Mouse (Mus musculus) kidney, embryonic 15.5 days (tissue): ENCODE data around the gene Lrp8. TPM values are rescaled to one million over a fixed set of nuclear protein-coding genes. Genes with fewer than 3 reads are reported as not detected.
A peak's percentile ranks its signal among the peaks of the same experiment; 100 is the strongest.

Experiments
- ATAC-seq: fragments of 200-750 bp; cut with Nextera tagmentation; replicated peaks from 2 replicates; pipeline ENCODE4 v1.8.0; 2017; ENCODE audit warnings: moderate TSS enrichment; ENCODE audit not compliant: low FRiP score
- H3K27ac ChIP-seq: fragments of 300-500 bp; sonication (generic); 2 replicates; pipeline ENCODE4 v1.5.1; 2015; ENCODE audit warnings: mild to moderate bottlenecking, inconsistent platforms
- H3K27me3 ChIP-seq: fragments of 300-500 bp; sonication (generic); 2 replicates; pipeline ENCODE4 v1.6.1; 2015; ENCODE audit warnings: inconsistent platforms
- H3K36me3 ChIP-seq: fragments of 300-500 bp; sonication (generic); 2 replicates; pipeline ENCODE4 v1.6.1; 2015; ENCODE audit warnings: inconsistent platforms
- H3K4me1 ChIP-seq: fragments of 300-500 bp; sonication (generic); 2 replicates; pipeline ENCODE4 v1.6.1; 2015; ENCODE audit warnings: inconsistent platforms
- H3K4me2 ChIP-seq: fragments of 300-500 bp; sonication (generic); 2 replicates; pipeline ENCODE4 v1.6.1; 2015; ENCODE audit warnings: moderate library complexity, mild to moderate bottlenecking, inconsistent platforms
- H3K4me3 ChIP-seq: fragments of 300-500 bp; sonication (generic); replicated peaks from 2 replicates; pipeline ENCODE4 v1.5.1; 2015; ENCODE audit warnings: mild to moderate bottlenecking, inconsistent platforms
- H3K9ac ChIP-seq: fragments of 300-500 bp; sonication (generic); 2 replicates; pipeline ENCODE4 v1.6.1; 2015; ENCODE audit warnings: mild to moderate bottlenecking, inconsistent platforms
- H3K9me3 ChIP-seq: fragments of 300-500 bp; sonication (generic); replicated peaks from 2 replicates; pipeline ENCODE4 v1.6.1; 2016; ENCODE audit warnings: inconsistent platforms
- WGBS: fragments of 180-500 bp; shearing (Covaris S2); methylation state at CpG from one replicate; pipeline ENCODE4 v1.1.7; 2015; ENCODE audit warnings: mixed read lengths; 5-methylcytosine and 5-hydroxymethylcytosine counted together
- polyA plus RNA-seq: library from polyadenylated mRNA; unstranded; fragments of >200 nt; fragmentation: Nextera tagmentation; extraction: Ambion mirVana; gene quantifications from 2 replicates; pipeline ENCODE4 v1.2.1, GENCODE M21; 2015

The Lrp8 gene
- polyA plus RNA-seq, 1 experiment from 2014 or later, result 2.6 TPM

DNA sequence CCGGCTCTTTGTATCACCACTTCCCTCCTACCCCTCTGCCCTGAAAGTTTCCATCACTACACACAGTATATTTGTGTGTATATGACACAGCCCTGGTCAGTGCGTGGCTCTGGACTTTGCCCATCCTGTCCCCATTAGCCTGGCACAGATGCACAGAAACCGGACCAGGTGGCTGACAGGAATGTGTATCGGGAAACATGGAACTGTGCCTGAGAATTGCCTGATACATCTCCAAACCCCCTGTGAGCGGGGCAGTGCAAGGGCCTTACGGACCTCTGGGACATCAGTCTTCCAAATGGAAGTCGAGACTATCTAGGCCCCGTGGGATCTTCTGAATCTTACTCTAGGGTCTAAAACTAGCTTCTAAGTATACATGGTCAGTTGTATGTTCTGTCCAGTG lies 51.3 kb downstream of the Lrp8 start:
- H3K4me3 ChIP-seq, result no peak overlapping the region
- no peak overlapping the region for H3K27ac ChIP-seq
- H3K9me3 ChIP-seq, result no peaks in the 10 kb centered on the region
- no peak overlapping the region for H3K4me2 ChIP-seq
- WGBS, result 91% methylated on average over 8 of the region's 8 CpGs
- no peak overlapping the region for H3K9ac ChIP-seq
- H3K36me3 ChIP-seq, result no peaks in the 10 kb centered on the region
- no peak for ATAC-seq
- no peaks in the 10 kb centered on the region for H3K27me3 ChIP-seq
- H3K4me1 ChIP-seq, result no peaks in the 10 kb centered on the region

DNA sequence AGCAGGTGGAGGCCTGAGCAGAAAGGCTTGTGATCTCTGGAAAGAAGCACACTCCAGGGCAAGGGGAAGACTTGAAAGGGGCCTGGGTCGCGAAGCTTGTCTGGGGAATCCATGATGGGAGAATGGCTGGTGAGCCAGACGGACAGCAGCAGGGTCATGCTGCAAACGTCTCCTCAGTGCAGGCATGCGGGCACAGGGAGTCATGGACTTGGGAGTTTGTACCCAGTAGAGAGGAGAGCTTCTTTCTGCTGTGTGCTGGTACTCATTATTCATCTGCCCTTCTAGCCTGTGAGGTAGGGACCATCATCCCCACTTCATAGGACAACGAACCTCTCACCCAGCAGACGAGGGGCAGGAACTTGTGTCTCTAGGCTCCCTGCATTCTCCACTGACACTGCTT lies 51.8 kb downstream of the Lrp8 start:
- no peak overlapping the region for H3K4me3 ChIP-seq
- ATAC-seq, result no peak
- no peak overlapping the region for H3K27ac ChIP-seq
- no peaks in the 10 kb centered on the region for H3K4me1 ChIP-seq
- no peaks in the 10 kb centered on the region for H3K36me3 ChIP-seq
- H3K4me2 ChIP-seq, result no peak overlapping the region
- no peak overlapping the region for H3K9ac ChIP-seq
- WGBS, result 90% methylated on average over 7 of the region's 7 CpGs
- H3K27me3 ChIP-seq, result no peaks in the 10 kb centered on the region
- H3K9me3 ChIP-seq, result no peaks in the 10 kb centered on the region

GRCm38 (mm10) chr4:107856958-107857686 lies 55.1 kb downstream of the Lrp8 start:
- H3K9ac ChIP-seq, result no peak overlapping the region
- no peaks in the 10 kb centered on the region for H3K36me3 ChIP-seq
- ATAC-seq, result no peak
- H3K4me2 ChIP-seq, result no peak overlapping the region
- H3K4me1 ChIP-seq, result no peaks in the 10 kb centered on the region
- no peak overlapping the region for H3K4me3 ChIP-seq
- H3K27me3 ChIP-seq, result no peaks in the 10 kb centered on the region
- 78% methylated on average over 11 of the region's 11 CpGs for WGBS
- H3K27ac ChIP-seq, result no peak overlapping the region
- H3K9me3 ChIP-seq, result no peaks in the 10 kb centered on the region

GRCm38 (mm10) chr4:107858995-107859394 lies 56.9 kb downstream of the Lrp8 start:
- no peak overlapping the region for H3K4me3 ChIP-seq
- no peaks in the 10 kb centered on the region for H3K36me3 ChIP-seq
- H3K4me2 ChIP-seq, result no peak overlapping the region
- ATAC-seq, result no peak
- no peak overlapping the region for H3K9ac ChIP-seq
- WGBS, result 91% methylated on average over 7 of the region's 7 CpGs
- no peaks in the 10 kb centered on the region for H3K27me3 ChIP-seq
- H3K27ac ChIP-seq, result no peak overlapping the region
- no peaks in the 10 kb centered on the region for H3K4me1 ChIP-seq
- no peaks in the 10 kb centered on the region for H3K9me3 ChIP-seq

- no peaks in the 10 kb centered on the region for H3K9me3 ChIP-seq
- no peak overlapping the region for H3K27ac ChIP-seq
- H3K4me3 ChIP-seq, result no peak overlapping the region
- H3K9ac ChIP-seq, result no peak overlapping the region
- no peaks in the 10 kb centered on the region for H3K36me3 ChIP-seq
- 82% methylated on average over 4 of the region's 4 CpGs for WGBS
- H3K27me3 ChIP-seq, result no peaks in the 10 kb centered on the region
- no peak overlapping the region for H3K4me2 ChIP-seq
- ATAC-seq, result no peak
- no peaks in the 10 kb centered on the region for H3K4me1 ChIP-seq
Observed at GRCm38 (mm10) chr4:107864866-107865265, 62.8 kb downstream of the Lrp8 start.

DNA sequence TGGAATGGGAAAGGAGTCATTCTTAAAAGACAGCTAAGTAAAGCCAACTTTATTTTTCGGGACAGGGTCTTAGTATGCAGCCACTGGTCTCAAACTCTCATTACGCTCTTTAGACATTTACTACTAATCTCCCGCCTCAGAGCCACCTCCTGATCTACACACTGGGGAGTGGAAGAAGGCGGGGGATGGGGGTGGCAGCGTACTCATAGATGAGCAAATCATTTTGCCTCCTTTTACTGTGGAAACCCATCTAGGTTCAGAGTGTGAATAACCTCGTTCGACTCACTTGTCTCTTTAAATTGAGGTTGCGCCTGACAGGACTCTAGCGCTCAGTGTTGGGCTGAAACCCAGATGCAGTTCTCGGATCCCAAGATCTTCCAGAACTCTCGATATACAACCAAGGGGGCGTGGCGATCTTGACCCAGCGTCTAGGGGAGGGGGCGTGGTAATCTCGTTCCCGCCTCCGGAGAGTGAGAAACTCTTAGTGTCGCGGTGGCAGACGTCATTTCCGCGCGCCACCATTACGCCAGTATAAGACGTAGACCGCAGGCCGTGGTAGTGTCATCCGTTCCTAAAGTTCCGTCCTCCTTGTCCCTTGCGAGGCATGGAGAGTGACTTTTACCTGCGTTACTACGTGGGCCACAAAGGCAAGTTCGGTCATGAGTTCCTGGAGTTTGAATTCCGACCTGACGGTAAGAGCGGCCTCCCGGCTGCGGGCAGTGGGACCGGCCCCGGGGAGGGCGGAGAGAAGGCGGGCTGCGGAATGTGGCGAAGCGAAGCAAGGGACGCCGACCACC lies 77.4 kb downstream of the Lrp8 start, which contains the start of gene Magoh:
Gene Magoh (plus strand): TSS at position 502 of the 797 bp plus-strand sequence.
- 3% methylated on average over 48 of the region's 48 CpGs for WGBS
- Histone ChIP-seq H3K4me3 (peak within 1 kb of the TSS; percentile 74), H3K9ac (peak within 1 kb of the TSS; percentile 74), H3K36me3 (peaks cover 31% of the 10 kb centered on the region), H3K9me3 (no peaks in the 10 kb centered on the region), H3K27me3 (no peaks in the 10 kb centered on the region), H3K27ac (peak within 1 kb of the TSS; percentile 86), H3K4me1 (peaks cover 16% of the 10 kb centered on the region), H3K4me2 (peak within 1 kb of the TSS; percentile 82)
- ATAC-seq, result peak; percentile 95

- no peak for ATAC-seq
- Histone ChIP-seq H3K27me3 (no peaks in the 10 kb centered on the region), H3K36me3 (peaks cover 53% of the 10 kb centered on the region)
Observed at GRCm38 (mm10) chr4:107881631-107882030, 79.6 kb downstream of the Lrp8 start.

DNA sequence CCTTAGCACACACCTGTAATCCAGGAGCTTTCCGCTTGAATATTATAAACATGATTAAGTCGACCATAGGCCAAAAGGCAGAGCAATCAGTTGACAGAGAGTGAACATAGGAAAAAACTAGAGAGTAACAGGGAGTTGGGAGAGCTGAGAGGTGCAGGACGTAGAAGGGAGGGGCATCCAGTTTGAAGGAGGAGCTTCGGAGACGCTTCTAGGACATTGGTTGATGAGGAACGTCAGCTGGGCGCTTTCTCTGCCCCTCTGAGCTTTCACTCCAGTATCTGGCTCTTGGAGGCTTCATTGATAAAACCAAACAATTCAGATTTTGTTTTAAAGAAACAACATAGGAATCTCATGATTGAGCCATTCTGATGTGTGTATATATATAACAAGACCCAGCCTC lies 84.3 kb downstream of the Lrp8 start:
- Histone ChIP-seq H3K4me3 (no peak overlapping the region), H3K9me3 (no peaks in the 10 kb centered on the region), H3K4me1 (peaks cover 16% of the 10 kb centered on the region), H3K36me3 (peaks cover 64% of the 10 kb centered on the region), H3K4me2 (no peak overlapping the region), H3K27ac (no peak overlapping the region), H3K27me3 (no peaks in the 10 kb centered on the region), H3K9ac (no peak overlapping the region)
- ATAC-seq, result no peak
- WGBS, result 84% methylated on average over 7 of the region's 7 CpGs

More at GRCm38 (mm10) chr4:107881631-107882030, 79.6 kb downstream of the Lrp8 start:
- H3K4me1 ChIP-seq, result peaks cover 16% of the 10 kb centered on the region
- H3K4me3 ChIP-seq, result no peak overlapping the region
- H3K27ac ChIP-seq, result no peak overlapping the region
- no peak overlapping the region for H3K4me2 ChIP-seq
- 92% methylated on average over 1 of the region's 1 CpGs for WGBS
- H3K9me3 ChIP-seq, result no peaks in the 10 kb centered on the region
- H3K9ac ChIP-seq, result no peak overlapping the region

DNA sequence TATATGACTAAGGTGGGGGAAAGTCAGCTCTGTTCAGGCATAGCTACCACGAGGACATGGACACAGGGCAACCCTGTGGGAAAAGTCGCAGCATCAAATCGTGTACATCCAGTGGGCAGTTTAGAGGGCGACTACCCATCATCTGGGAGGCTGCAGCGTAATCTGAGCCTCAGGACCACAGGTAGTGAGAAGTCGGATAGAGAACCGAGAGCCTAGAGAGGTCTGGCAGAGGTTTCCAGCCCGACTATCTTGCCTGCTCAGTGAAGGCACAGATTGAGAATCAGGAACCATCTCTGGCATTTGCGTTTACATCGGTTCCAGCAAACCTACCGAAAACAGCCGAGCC lies 87.3 kb downstream of the Lrp8 start:
- H3K27ac ChIP-seq, result peak overlapping the region; percentile 96
- H3K27me3 ChIP-seq, result no peaks in the 10 kb centered on the region
- ATAC-seq, result peak; percentile 34
- peak overlapping the region; percentile 69 for H3K4me3 ChIP-seq
- H3K9me3 ChIP-seq, result no peaks in the 10 kb centered on the region
- H3K36me3 ChIP-seq, result peaks cover 62% of the 10 kb centered on the region
- peak overlapping the region; percentile 88 for H3K4me2 ChIP-seq
- H3K4me1 ChIP-seq, result peaks cover 16% of the 10 kb centered on the region
- WGBS, result under 1% methylated on average over 12 of the region's 12 CpGs
- peak overlapping the region; percentile 68 for H3K9ac ChIP-seq

DNA sequence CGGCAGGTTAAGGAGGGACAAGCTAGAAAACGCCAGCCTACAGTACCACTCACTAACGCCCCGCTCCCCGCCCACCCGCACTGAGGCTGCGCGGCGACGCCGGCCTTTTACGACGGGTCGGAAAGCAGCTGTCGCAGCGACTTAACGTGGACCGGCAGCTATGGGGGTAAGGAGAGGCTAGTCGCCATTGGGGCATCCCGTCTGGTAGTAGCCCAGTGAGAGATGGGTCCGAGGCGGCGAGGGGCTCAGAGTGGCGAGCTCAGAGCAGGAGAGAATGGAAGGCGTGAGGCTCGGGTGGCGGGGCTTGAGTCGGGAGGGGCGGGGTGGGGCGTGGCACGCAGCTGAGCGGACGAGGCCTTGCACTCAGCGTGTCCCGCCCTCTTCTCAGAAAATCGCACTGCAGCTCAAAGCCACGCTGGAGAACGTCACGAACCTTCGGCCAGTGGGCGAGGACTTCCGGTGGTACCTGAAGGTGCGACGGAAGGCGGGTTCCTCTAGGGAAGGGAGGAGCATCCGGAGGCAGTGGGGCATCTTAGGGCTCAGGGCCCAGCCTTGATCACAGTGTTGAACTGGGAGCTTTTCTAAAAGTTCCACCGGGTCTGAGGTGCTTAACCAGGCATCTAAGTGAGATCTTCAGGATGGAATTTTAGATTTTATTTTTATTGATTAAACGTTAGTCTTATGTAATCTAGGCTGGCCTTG lies 87.8 kb downstream of the Lrp8 start, which contains the start of gene 0610037L13Rik:
Gene 0610037L13Rik (plus strand): TSS at position 83 of the 702 bp plus-strand sequence.
- H3K36me3 ChIP-seq, result peaks cover 62% of the 10 kb centered on the region
- H3K27ac ChIP-seq, result peak within 1 kb of the TSS; percentile 96
- ATAC-seq, result peak; percentile 94
- H3K9me3 ChIP-seq, result no peaks in the 10 kb centered on the region
- peaks cover 16% of the 10 kb centered on the region for H3K4me1 ChIP-seq
- no peaks in the 10 kb centered on the region for H3K27me3 ChIP-seq
- peak within 1 kb of the TSS; percentile 69 for H3K4me3 ChIP-seq
- WGBS, result under 1% methylated on average over 48 of the region's 48 CpGs
- peak within 1 kb of the TSS; percentile 68 for H3K9ac ChIP-seq
- H3K4me2 ChIP-seq, result peak within 1 kb of the TSS; percentile 88

- Histone ChIP-seq H3K9ac (no peak overlapping the region), H3K36me3 (peaks cover 65% of the 10 kb centered on the region), H3K4me2 (no peak overlapping the region), H3K9me3 (no peaks in the 10 kb centered on the region), H3K4me3 (no peak overlapping the region), H3K4me1 (peaks cover 16% of the 10 kb centered on the region), H3K27ac (no peak overlapping the region), H3K27me3 (no peaks in the 10 kb centered on the region)
- 87% methylated on average over 2 of the region's 2 CpGs for WGBS
- no peak for ATAC-seq
Observed at GRCm38 (mm10) chr4:107892663-107893062, 90.6 kb downstream of the Lrp8 start.
